Mouse (Mus musculus): ENCODE results near the gene Tmem203. TPM values are rescaled to one million over a fixed set of nuclear protein-coding genes. Genes with fewer than 3 reads are reported as not detected.
A peak's percentile ranks its signal among the peaks of the same experiment; 100 is the strongest.

Gene Tmem203
- polyA plus RNA-seq (2016; fragmentation: Nextera tagmentation; extraction: Ambion mirVana) = 17.1 and 19.0 TPM in 2 replicates

DNA sequence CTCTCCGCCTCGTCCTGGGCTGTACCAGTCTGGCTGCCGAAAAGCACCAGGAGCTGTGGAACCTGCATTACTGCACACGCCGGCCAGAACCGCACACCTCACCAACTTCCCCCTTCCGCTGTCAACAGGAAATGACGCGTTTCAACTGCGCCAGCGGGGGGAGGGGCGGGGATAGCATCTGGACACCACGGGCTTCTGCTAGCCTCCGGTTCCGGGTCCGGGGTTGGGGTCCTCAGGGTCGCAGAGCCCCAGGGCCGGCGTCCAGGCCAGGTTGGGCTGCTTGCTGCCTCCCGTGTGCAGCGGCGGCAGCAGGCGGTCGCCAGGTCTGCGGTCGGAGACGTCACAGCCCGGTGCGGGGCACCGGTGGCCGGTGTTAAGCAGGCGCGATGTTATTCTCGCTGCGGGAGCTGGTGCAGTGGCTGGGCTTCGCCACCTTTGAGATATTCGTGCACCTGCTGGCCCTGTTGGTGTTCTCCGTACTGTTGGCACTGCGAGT lies at the start of gene Tmem203:
Tmem203 (plus strand) TSS at position 156 of the 496 bp plus-strand sequence.
- Histone ChIP-seq H3K27ac (peak within 1 kb of the TSS; percentile 94), H3K27me3 (ENCODE audit: insufficient read depth, poor library complexity, severe bottlenecking) (no peaks in the 10 kb centered on the region), H3K4me1 (peaks cover 13% of the 10 kb centered on the region), H3K36me3 (peaks cover 26% of the 10 kb centered on the region), H3K9me3 (no peaks in the 10 kb centered on the region), H3K4me3 (peak within 1 kb of the TSS; percentile 84)
- WGBS = under 1% methylated on average over 39 of the region's 39 CpGs
- DNase-seq (ENCODE audit: low spot score) = peak; percentile 97

DNA sequence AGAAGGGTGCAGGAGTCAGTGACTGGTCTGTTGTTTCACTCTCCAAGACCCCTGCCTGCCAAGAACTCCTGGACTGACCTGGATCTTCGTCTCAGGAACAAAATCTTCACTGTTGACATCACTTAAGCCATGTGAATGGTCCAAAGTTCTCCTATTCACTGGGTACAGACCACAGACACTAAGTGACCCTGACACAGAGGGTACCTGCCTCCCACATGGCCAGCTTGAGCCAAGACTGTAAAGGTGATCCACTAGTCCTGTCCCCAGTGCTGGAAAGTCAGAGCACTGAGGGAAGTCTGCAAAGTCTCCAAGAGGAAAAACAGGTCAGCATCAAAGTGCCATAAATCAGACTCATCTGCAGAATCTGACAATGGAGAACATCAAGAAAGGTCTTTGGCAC lies 47.6 kb upstream of the Tmem203 start:
- Histone ChIP-seq H3K36me3 (peaks cover 65% of the 10 kb centered on the region), H3K27ac (no peak overlapping the region), H3K4me3 (no peak overlapping the region), H3K9me3 (no peaks in the 10 kb centered on the region), H3K27me3 (ENCODE audit: insufficient read depth, poor library complexity, severe bottlenecking) (peaks cover 4% of the 10 kb centered on the region; the same call in 1 of the 2 replicates), H3K4me1 (peaks cover 17% of the 10 kb centered on the region)
- 91% methylated on average over 1 of the region's 1 CpGs for WGBS
- no peak for DNase-seq (ENCODE audit: low spot score)

DNA sequence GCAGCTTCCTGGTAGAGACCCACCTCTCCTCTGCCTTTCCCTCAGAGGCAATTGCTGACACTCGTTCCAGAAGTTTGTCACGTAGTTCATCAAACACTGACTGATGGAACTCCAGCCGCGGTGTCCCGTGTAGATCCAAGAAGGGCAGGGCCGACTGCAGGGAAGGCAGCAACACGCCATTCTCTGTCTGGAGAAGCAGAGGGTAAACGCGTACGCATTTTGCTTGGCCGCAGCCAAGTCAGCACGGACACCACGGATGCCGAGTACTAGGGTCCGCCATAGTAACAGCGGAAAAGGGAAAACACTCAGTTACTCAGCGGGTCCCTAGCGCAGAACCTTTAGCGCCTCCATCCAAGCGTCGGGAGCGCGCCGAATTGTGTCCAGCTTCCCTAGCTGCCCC lies 44.6 kb upstream of the Tmem203 start:
- H3K4me1 ChIP-seq = peaks cover 17% of the 10 kb centered on the region
- peak overlapping the region; percentile 99 for H3K27ac ChIP-seq
- H3K9me3 ChIP-seq = no peaks in the 10 kb centered on the region
- WGBS = under 1% methylated on average over 24 of the region's 24 CpGs
- H3K36me3 ChIP-seq = peaks cover 34% of the 10 kb centered on the region
- peaks cover 31% of the 10 kb centered on the region for H3K27me3 ChIP-seq (ENCODE audit: insufficient read depth, poor library complexity, severe bottlenecking)
- H3K4me3 ChIP-seq = peak overlapping the region; percentile 97
- DNase-seq (ENCODE audit: low spot score) = no peak

DNA sequence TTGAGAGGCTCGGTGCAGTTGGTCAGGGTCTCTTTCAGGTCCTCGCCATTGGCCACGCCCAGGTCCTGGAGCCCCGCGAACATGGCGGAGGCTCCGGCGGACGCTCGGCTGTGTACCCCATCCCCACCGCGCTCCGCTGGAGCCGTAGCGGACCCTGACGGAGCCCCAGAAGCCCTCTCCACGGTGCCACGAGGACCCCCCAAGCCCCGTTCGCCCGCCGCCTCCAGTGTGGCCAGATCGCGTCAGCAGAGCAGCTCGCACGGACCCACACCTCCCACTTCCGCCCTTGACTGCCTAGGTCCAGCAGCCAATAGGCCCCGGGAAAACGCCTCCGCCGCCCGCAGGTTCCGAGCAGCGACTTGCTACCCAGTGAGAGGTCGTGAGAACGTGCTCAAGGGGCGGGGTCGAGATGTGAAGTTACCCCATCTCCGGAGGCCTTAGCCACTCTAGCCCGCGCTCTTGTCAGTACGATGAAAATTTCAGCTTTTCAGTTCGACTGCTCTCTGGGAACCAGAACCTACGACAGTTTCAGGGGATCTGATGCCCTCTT lies 44.0 kb upstream of the Tmem203 start, which contains the start of gene Nelfb:
Nelfb (minus strand) TSS at position 369 of the 550 bp plus-strand sequence.
- Histone ChIP-seq H3K4me3 (peak within 1 kb of the TSS; percentile 97), H3K9me3 (no peaks in the 10 kb centered on the region), H3K27ac (peak within 1 kb of the TSS; percentile 99), H3K36me3 (peaks cover 29% of the 10 kb centered on the region), H3K27me3 (ENCODE audit: insufficient read depth, poor library complexity, severe bottlenecking) (peaks cover 34% of the 10 kb centered on the region), H3K4me1 (peaks cover 17% of the 10 kb centered on the region)
- peak; percentile 97 for DNase-seq (ENCODE audit: low spot score)
- 1% methylated on average over 44 of the region's 44 CpGs for WGBS

DNA sequence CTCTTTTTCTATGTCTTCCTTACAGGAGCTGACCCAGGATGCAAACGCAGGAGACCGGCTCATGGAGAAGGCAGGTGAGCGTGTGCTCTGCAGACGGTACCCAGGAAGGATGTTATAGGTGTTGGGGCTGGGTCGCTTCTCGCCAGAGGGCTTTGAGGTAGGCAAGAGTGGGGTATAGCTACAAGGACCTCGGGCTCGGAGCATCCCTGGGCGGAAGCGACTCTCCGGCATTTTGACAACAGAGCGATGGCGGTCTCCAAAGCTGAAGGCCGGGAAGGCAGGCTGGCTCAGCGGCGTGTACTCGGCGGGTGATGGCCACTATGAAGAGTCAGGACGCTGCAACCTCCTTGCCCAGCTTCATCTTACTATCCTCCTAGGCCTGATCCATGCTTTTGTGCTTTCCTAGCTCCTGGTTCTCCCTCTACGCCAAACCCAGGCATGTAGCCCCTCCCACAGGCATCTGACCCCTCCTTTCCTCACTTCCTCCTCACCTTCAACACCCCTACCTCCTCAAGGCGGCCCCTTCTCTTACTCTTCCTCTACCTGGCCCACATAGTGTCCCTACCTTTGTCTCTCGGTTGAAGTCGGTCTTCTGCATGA lies 41.9 kb upstream of the Tmem203 start:
- Histone ChIP-seq H3K4me1 (peaks cover 17% of the 10 kb centered on the region), H3K9me3 (no peaks in the 10 kb centered on the region), H3K27me3 (ENCODE audit: insufficient read depth, poor library complexity, severe bottlenecking) (peaks cover 34% of the 10 kb centered on the region), H3K36me3 (peaks cover 8% of the 10 kb centered on the region), H3K4me3 (peak overlapping the region; percentile 10; the same call in 1 of the 2 replicates), H3K27ac (no peak overlapping the region)
- DNase-seq (ENCODE audit: low spot score) = no peak
- WGBS = 57% methylated on average over 23 of the region's 23 CpGs

DNA sequence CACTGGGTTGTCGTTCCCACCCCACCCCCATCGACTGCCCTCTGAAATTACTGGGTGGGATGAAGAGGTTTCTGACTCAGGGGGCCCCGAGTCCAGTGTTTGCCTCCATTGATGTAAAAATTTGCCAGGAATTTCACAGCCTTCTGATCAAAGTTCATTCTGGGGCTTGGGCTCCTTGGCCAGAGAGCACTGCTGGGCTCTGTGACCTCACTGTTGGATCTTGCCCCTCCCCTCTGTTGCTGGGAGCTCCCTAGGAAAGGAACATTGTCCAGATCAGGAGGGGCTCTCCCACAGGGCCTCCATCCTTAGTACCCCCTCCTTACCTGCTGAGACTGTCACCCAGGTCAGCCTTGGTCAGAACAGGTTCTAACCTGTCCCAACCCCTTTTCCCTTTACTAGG lies 40.8 kb upstream of the Tmem203 start, which contains the start of gene Stpg3:
Stpg3 (minus strand) TSS at position 194 of the 400 bp plus-strand sequence.
- 71% methylated on average over 3 of the region's 3 CpGs for WGBS
- peaks cover 17% of the 10 kb centered on the region for H3K4me1 ChIP-seq
- H3K27me3 ChIP-seq (ENCODE audit: insufficient read depth, poor library complexity, severe bottlenecking) = peaks cover 34% of the 10 kb centered on the region
- H3K36me3 ChIP-seq = no peaks in the 10 kb centered on the region; the same call in 1 of the 2 replicates
- H3K4me3 ChIP-seq = peak within 1 kb of the TSS; percentile 10; the same call in 1 of the 2 replicates
- no peaks in the 10 kb centered on the region for H3K9me3 ChIP-seq
- DNase-seq (ENCODE audit: low spot score) = no peak
- H3K27ac ChIP-seq = no peak within 1 kb of the TSS

DNA sequence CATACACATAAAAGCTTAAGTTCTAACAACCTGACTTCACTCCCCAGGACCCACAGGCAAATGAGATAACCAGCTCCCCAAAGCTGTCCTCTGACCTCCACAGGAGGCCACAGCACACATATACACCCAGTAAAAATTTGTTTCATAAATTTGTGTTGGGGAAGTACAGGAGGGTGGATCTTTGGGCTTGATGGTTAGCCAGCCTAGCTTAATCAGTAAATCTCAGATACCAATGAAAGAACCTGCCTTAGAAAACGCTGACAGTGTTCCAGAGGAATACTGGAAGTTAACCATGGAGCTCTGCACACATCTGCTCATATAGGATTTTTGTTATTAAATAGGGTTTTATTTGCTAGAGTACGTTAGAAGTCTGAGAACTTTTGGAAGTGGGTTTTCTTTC lies 37.6 kb upstream of the Tmem203 start:
- Histone ChIP-seq H3K9me3 (no peaks in the 10 kb centered on the region), H3K4me1 (0 out of 2 replicates have a peak, but pooled peaks cover 5% of the 10 kb centered on the region), H3K27ac (no peak overlapping the region), H3K36me3 (peaks cover 11% of the 10 kb centered on the region), H3K27me3 (ENCODE audit: insufficient read depth, poor library complexity, severe bottlenecking) (peaks cover 30% of the 10 kb centered on the region), H3K4me3 (no peak overlapping the region)
- DNase-seq (ENCODE audit: low spot score) = no peak
- WGBS = 54% methylated on average over 2 of the region's 2 CpGs

DNA sequence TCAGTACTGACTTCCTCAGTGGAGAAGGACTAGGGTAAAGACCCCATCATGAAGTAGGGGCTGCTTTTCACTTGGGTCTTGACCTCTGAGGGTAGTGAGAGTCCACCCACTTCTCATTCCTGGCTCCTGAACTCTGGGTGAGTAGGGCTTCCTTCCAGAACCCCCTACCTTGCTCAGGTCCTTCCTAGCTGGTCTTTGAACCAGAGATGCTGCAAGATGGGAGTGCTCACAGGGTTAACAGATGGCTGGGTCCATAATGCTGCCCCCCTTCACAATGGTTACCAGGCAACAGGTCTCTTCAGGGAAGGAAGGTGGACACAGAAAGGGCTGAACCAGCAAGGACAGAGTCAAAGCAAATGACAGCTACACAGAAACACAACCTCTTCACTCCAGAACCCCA lies 36.8 kb upstream of the Tmem203 start, which contains the start of gene Fam166a:
Fam166a (plus strand) TSS at position 301 of the 400 bp plus-strand sequence.
- Histone ChIP-seq H3K36me3 (peaks cover 17% of the 10 kb centered on the region), H3K27ac (no peak within 1 kb of the TSS), H3K9me3 (no peaks in the 10 kb centered on the region), H3K27me3 (ENCODE audit: insufficient read depth, poor library complexity, severe bottlenecking) (peaks cover 22% of the 10 kb centered on the region), H3K4me1 (peaks cover 8% of the 10 kb centered on the region), H3K4me3 (no peak within 1 kb of the TSS)
- no peak for DNase-seq (ENCODE audit: low spot score)

DNA sequence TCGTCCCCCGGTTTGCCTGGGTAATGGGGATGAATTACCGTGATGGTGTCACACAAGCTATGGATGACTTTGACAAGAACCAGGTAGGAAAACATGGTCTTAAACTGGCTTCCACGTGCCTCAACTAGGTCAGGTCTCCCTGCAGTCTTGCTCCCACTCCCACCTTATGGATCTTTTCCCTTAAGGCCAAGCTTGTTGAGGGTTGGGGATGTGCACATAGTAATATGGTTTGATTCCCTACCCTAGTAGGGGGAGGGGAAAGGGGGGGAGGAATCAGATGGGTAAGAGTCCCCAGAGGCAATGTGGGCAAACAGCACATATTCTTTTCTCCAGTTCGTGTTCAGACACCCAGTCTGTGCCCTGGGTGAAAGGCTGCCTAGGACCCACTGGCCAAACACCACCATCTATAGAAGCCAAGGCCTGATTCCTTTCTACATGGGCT lies 33.9 kb upstream of the Tmem203 start:
- no peak for DNase-seq (ENCODE audit: low spot score)
- WGBS = 70% methylated on average over 5 of the region's 5 CpGs
- H3K36me3 ChIP-seq = peaks cover 17% of the 10 kb centered on the region

DNA sequence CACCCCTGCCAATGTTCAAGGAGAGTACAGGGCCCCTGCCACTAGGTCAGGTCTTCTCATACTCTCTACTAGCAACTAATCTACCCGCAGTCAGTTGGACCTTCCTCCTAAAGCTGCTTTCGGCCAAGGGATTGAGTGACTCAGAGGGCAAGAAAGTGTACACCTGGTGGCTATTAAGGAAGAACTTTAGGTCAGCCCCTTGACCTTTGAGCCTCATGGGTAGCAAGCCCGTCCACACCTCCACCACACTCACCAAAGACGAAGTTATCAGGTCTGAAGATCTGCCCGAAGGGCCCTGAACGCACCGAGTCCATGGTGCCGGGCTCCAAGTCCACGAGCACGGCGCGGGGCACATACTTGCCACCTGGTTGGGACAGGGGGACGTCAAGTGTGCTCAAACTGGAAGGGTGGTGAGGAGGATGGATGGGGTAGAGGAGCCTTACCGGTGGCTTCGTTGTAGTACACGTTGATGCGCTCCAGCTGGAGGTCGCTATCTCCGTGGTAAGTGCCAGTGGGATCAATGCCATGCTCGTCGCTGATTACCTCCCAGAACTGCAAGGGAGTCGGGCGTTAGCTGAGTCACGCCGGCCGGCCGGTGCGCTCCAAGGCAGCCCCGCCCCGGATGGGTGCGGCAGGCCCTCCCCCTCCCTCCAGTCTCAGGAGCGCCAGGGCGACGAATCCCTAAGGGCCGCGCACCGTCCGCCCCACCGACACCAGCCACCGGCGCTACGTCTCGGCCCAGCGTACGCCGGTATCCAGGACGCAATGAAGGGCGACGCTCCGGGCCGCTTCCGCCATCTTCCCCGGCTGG lies 31.4 kb upstream of the Tmem203 start:
- Histone ChIP-seq H3K4me3 (peak overlapping the region; percentile 82), H3K27me3 (ENCODE audit: insufficient read depth, poor library complexity, severe bottlenecking) (no peaks in the 10 kb centered on the region), H3K4me1 (peaks cover 35% of the 10 kb centered on the region), H3K27ac (peak overlapping the region; percentile 93), H3K9me3 (no peaks in the 10 kb centered on the region), H3K36me3 (peaks cover 17% of the 10 kb centered on the region)
- peak; percentile 94 for DNase-seq (ENCODE audit: low spot score)
- 1% methylated on average over 53 of the region's 53 CpGs for WGBS

More for the DNA sequence above, 33.9 kb upstream of the Tmem203 start:
- no peaks in the 10 kb centered on the region for H3K9me3 ChIP-seq
- H3K27me3 ChIP-seq (ENCODE audit: insufficient read depth, poor library complexity, severe bottlenecking) = no peaks in the 10 kb centered on the region
- H3K4me3 ChIP-seq = no peak overlapping the region
- peaks cover 20% of the 10 kb centered on the region for H3K4me1 ChIP-seq
- H3K27ac ChIP-seq = no peak overlapping the region

DNA sequence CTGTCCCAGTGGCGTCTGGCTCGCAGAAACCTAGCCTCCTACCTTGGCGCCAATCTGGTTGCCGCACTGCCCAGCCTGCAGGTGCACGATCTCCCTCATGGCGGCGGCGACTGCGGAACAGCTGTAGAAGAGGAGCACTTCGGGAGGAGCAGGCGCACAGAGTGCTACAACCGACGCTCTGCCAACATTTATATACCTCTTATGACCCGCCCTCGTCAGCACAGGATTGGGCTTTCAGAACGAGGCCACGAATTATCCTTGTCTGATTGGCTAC lies 30.8 kb upstream of the Tmem203 start, which contains the start of gene Tubb4b:
Tubb4b (minus strand) TSS at position 211 of the 274 bp plus-strand sequence.
- Histone ChIP-seq H3K36me3 (peaks cover 17% of the 10 kb centered on the region), H3K4me3 (peak within 1 kb of the TSS; percentile 82), H3K27me3 (ENCODE audit: insufficient read depth, poor library complexity, severe bottlenecking) (0 out of 2 replicates have a peak, but pooled peaks cover 3% of the 10 kb centered on the region), H3K27ac (peak within 1 kb of the TSS; percentile 93), H3K9me3 (no peaks in the 10 kb centered on the region), H3K4me1 (peaks cover 38% of the 10 kb centered on the region)
- WGBS = 0% methylated on average over 17 of the region's 17 CpGs
- no peak for DNase-seq (ENCODE audit: low spot score)

DNA sequence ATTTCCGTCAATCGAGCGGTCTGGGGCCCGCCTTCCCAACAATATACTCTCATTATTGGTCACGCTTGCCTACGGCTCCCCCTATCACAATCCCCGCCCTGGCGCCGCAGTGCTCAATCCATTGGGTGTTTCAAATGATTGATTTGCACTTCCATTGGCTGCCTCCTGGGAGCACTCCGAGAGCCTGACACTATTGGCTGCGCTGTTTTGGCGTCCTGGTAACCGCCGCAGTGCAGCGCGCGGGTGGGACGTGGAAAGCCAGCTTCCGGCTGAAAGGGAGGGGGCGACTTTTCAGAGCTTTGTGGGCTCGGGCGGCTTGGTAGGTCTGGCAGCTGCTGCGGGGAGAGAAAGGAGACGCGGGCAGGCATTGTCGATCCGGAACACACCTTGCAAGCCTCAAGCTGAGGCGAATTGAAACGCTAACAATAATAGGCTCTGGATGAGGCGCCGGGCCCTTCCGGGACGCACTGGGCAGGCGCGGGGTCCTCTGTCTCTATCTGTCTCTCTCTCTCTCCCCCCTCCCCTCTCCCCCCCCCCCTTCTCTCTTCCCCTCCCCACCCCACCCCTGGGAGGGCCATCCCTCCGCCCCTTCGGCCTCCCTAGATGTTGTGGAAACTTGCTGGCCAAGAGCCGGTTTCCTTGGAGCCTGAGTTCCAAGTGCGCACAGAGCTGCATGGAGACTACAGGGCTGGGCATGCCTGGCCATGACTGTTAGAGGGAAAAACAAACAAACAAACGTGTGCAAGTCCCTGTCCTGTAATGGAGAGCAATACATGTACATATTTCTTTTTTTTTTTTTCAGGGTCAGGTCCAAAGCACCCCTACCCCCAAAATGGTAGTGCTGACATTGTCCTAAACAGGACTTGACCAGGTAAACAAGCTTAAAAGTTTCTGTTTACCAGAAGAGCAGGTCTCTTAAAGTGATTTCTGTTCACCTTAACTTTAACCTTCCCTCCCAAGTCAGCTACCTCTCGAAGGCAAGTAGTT lies 30.2 kb upstream of the Tmem203 start:
- peak overlapping the region; percentile 82 for H3K4me3 ChIP-seq
- no peaks in the 10 kb centered on the region for H3K9me3 ChIP-seq
- 2% methylated on average over 39 of the region's 41 CpGs for WGBS
- H3K27ac ChIP-seq = peak overlapping the region; percentile 90
- peaks cover 38% of the 10 kb centered on the region for H3K4me1 ChIP-seq
- H3K27me3 ChIP-seq (ENCODE audit: insufficient read depth, poor library complexity, severe bottlenecking) = peaks cover 9% of the 10 kb centered on the region; the same call in 1 of the 2 replicates
- H3K36me3 ChIP-seq = peaks cover 17% of the 10 kb centered on the region
- peak; percentile 100 for DNase-seq (ENCODE audit: low spot score)

Data from heart, embryonic 10.5 days (tissue).